Mouse (Mus musculus) heart, embryonic 13.5 days (tissue): Measurements from ENCODE around the gene Smyd3. TPM values are rescaled to one million over a fixed set of nuclear protein-coding genes. Genes with fewer than 3 reads are reported as not detected.

Source experiments
- ATAC-seq: fragments of 200-750 bp; cut with Nextera tagmentation; 2 replicates; pipeline ENCODE4 v1.8.0; 2017; ENCODE audit warnings: moderate TSS enrichment; ENCODE audit not compliant: insufficient number of reproducible peaks, low FRiP score, low TSS enrichment; ENCODE audit errors: extremely low read depth
- H3K27ac ChIP-seq: fragments of 300-500 bp; sonication (generic); replicated peaks from 2 replicates; pipeline ENCODE4 v1.5.1; 2015; ENCODE audit warnings: moderate library complexity, mild to moderate bottlenecking, inconsistent platforms
- H3K27me3 ChIP-seq: fragments of 300-500 bp; sonication (generic); replicated peaks from 2 replicates; pipeline ENCODE4 v1.6.1; 2015; ENCODE audit warnings: mild to moderate bottlenecking, inconsistent platforms
- H3K36me3 ChIP-seq: fragments of 300-500 bp; sonication (generic); 2 replicates; pipeline ENCODE4 v1.6.1; 2015; ENCODE audit warnings: mild to moderate bottlenecking, inconsistent platforms
- H3K4me1 ChIP-seq: fragments of 300-500 bp; sonication (generic); 2 replicates; pipeline ENCODE4 v1.6.1; 2015; ENCODE audit warnings: inconsistent platforms
- H3K4me2 ChIP-seq: fragments of 300-500 bp; sonication (generic); 2 replicates; pipeline ENCODE4 v1.6.1; 2015; ENCODE audit warnings: inconsistent platforms, mild to moderate bottlenecking, moderate library complexity
- H3K4me3 ChIP-seq: fragments of 300-500 bp; sonication (generic); 2 replicates; pipeline ENCODE4 v1.5.1; 2015; ENCODE audit warnings: moderate library complexity, mild to moderate bottlenecking, inconsistent platforms
- H3K9ac ChIP-seq: fragments of 300-500 bp; sonication (generic); 2 replicates; pipeline ENCODE4 v1.6.1; 2015; ENCODE audit warnings: inconsistent platforms, mild to moderate bottlenecking, moderate library complexity
- H3K9me3 ChIP-seq: fragments of 300-500 bp; sonication (generic); 2 replicates; pipeline ENCODE4 v1.6.1; 2016; ENCODE audit warnings: inconsistent platforms
- WGBS: fragments of 180-500 bp; shearing (Covaris S2); methylation state at CpG from one replicate; pipeline ENCODE4 v1.1.7; 2015; ENCODE audit warnings: mixed read lengths; 5-methylcytosine and 5-hydroxymethylcytosine counted together
- polyA plus RNA-seq: library from polyadenylated mRNA; unstranded; fragments of >200 nt; fragmentation: Nextera tagmentation; extraction: Ambion mirVana; gene quantifications from 2 replicates; pipeline ENCODE4 v1.2.1, GENCODE M21; 2015

The Smyd3 gene
- polyA plus RNA-seq, 1 experiment from 2014 or later = 9.6 TPM

DNA sequence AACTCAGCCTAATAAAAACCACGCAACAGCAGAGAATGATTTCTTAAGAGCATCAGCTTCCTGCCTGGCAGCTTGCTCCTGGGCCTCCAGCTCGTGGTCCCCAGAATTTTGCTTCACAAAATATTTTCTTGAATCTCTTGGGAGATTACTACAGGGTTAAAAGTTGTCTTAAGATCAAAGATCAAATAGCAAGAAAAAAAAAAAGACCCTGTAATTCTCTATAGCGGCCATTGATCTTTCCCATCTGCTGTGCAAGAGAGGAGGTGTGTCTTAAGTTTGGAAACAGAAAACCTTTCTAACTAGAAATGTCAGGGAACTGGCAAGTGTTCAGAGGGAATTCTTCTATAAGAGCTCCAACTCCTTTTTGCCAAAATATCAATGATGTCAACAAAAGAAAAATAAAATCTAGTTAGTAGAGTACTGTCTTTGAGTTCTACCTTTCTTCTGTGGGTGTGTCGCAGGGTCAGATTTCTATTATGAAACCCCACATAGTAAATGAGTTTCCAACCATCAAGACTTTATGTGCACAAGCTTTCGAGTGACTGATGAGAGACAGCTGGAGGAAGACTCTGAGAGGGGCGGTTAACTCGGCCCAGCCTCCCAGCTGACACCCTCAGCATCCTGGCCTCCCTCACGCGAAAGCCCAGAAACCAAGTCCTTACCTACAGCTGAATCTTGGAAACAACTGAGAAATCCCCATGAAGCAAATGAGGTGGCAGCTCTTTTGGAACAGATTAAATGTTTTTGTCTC lies 59.4 kb downstream of the Smyd3 start:
- ATAC-seq = no peak
- Histone ChIP-seq H3K4me1 (peaks cover 18% of the 10 kb centered on the region), H3K9ac (no peak overlapping the region), H3K36me3 (no peaks in the 10 kb centered on the region), H3K27ac (peak overlapping the region; percentile 56), H3K4me3 (no peak overlapping the region), H3K27me3 (no peaks in the 10 kb centered on the region), H3K4me2 (no peak overlapping the region), H3K9me3 (no peaks in the 10 kb centered on the region)
- WGBS = 62% methylated on average over 9 of the region's 9 CpGs

DNA sequence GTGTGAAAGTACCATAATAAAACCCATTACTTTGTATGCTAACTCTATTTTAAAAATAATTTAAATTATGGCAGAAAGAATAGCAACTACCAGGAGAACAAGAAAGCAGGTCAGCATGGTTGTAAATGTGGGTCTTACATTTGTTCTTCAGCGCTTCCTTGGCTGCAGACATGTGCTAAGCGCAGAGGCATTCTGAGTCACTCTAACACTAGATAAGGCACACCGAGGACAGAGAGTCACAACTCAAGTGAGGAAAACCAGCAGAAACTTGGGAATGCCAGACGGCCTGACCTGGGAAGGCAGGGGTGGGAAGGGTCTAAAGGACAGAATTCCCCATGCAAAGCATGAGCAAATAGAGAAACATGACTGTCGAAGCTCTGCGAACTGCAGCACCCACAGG lies 63.2 kb downstream of the Smyd3 start:
- no peak for ATAC-seq
- H3K27ac ChIP-seq = peak overlapping the region; percentile 80

GRCm38 (mm10) chr1:179451211-179451610 lies 66.6 kb downstream of the Smyd3 start:
- ATAC-seq = no peak
- 89% methylated on average over 2 of the region's 2 CpGs for whole genome bisulfite sequencing
- H3K27me3 ChIP-seq = no peaks in the 10 kb centered on the region
- 0 out of 2 replicates have a peak, but pooled peaks cover 4% of the 10 kb centered on the region for H3K36me3 ChIP-seq
- no peak overlapping the region for H3K4me2 ChIP-seq
- H3K4me1 ChIP-seq = peaks cover 31% of the 10 kb centered on the region
- H3K9me3 ChIP-seq = no peaks in the 10 kb centered on the region
- no peak overlapping the region for H3K9ac ChIP-seq
- no peak overlapping the region for H3K4me3 ChIP-seq
- H3K27ac ChIP-seq = no peak overlapping the region

More for the DNA sequence above, 63.2 kb downstream of the Smyd3 start:
- Histone ChIP-seq H3K36me3 (no peaks in the 10 kb centered on the region), H3K4me1 (peaks cover 24% of the 10 kb centered on the region), H3K27me3 (no peaks in the 10 kb centered on the region), H3K9ac (peak overlapping the region; percentile 61; the same call in 1 of the 2 replicates), H3K4me3 (no peak overlapping the region), H3K4me2 (peak overlapping the region; percentile 27), H3K9me3 (no peaks in the 10 kb centered on the region)
- WGBS = 22% methylated on average over 6 of the region's 6 CpGs

GRCm38 (mm10) chr1:179446845-179447212 lies 71.0 kb downstream of the Smyd3 start:
- H3K9ac ChIP-seq = 0 out of 2 replicates have a peak overlapping the region, but pooled peaks have one; percentile 15

DNA sequence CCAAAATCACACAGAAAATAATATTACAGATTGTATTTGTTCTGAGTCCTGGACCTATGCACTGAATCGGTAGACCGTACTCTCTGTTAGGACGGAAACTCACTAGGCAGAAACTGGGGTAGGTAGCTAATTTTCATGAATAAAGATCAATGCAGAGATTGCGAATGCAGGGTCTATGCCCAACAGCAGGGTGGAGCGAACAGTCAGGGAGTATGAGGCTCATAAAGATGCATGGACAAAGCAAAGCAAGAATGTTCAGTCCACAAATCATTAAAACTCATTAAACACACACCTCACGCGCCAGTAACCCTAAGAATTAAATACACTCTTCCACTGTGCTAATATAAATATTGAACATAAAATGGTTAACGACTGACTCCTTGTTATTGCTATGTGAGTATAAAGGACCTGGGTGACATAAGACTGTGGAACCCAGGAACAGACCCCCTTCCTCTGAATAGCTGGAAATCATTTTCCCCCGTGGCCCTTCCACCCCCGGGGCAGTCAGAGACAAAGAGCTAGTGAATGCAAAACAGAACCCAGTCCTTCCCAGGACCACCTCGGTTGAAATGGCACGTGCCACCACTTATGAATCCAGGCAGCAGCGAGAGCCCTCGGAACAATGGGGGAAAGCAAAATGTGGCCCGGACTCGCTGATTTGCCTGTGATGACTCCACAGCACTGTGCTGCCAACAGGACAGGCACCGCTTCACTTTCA lies 71.6 kb downstream of the Smyd3 start:
- peak overlapping the region; percentile 41 for H3K4me2 ChIP-seq
- H3K27me3 ChIP-seq = no peaks in the 10 kb centered on the region
- peaks cover 25% of the 10 kb centered on the region for H3K4me1 ChIP-seq
- 53% methylated on average over 17 of the region's 17 CpGs for WGBS
- ATAC-seq = 0 out of 2 replicates have a peak, but pooled peaks have one; percentile 51
- H3K36me3 ChIP-seq = 0 out of 2 replicates have a peak, but pooled peaks cover 4% of the 10 kb centered on the region
- no peak overlapping the region for H3K4me3 ChIP-seq
- H3K9ac ChIP-seq = 0 out of 2 replicates have a peak overlapping the region, but pooled peaks have one; percentile 15
- peak overlapping the region; percentile 26 for H3K27ac ChIP-seq
- no peaks in the 10 kb centered on the region for H3K9me3 ChIP-seq

More at GRCm38 (mm10) chr1:179446845-179447212, 71.0 kb downstream of the Smyd3 start:
- ATAC-seq = no peak
- H3K4me2 ChIP-seq = peak overlapping the region; percentile 41
- 25% methylated on average over 2 of the region's 2 CpGs for WGBS
- H3K27me3 ChIP-seq = no peaks in the 10 kb centered on the region
- H3K27ac ChIP-seq = peak overlapping the region; percentile 26
- H3K36me3 ChIP-seq = 0 out of 2 replicates have a peak, but pooled peaks cover 4% of the 10 kb centered on the region
- H3K9me3 ChIP-seq = no peaks in the 10 kb centered on the region
- peaks cover 23% of the 10 kb centered on the region for H3K4me1 ChIP-seq
- no peak overlapping the region for H3K4me3 ChIP-seq

GRCm38 (mm10) chr1:179443835-179444234 lies 74.0 kb downstream of the Smyd3 start:
- 76% methylated on average over 13 of the region's 13 CpGs for WGBS
- Histone ChIP-seq H3K27me3 (peaks cover 3% of the 10 kb centered on the region; the same call in 1 of the 2 replicates), H3K4me3 (no peak overlapping the region), H3K9me3 (no peaks in the 10 kb centered on the region), H3K4me2 (no peak overlapping the region), H3K4me1 (peaks cover 25% of the 10 kb centered on the region), H3K27ac (no peak overlapping the region), H3K9ac (no peak overlapping the region), H3K36me3 (0 out of 2 replicates have a peak, but pooled peaks cover 4% of the 10 kb centered on the region)
- no peak for ATAC-seq

DNA sequence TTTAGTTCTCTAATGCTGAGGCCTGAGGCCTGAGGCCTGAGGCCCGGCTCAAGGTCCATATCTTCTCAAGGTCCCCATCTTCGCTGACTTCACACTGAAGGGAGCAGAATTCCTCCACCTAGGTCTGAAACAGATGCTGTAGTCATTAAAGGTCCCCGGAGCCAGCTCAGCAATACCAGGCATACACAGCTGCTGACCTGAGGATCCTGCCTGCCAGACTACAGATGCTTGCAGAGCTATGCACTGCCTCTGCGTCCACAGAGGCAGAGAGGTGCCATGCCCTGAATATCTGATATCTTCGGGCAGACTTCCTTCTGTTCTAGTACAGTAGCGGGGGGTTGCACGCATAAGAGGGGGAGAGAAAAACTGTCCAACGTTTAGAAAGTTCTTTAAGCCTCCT lies 74.4 kb downstream of the Smyd3 start:
- no peaks in the 10 kb centered on the region for H3K36me3 ChIP-seq

DNA sequence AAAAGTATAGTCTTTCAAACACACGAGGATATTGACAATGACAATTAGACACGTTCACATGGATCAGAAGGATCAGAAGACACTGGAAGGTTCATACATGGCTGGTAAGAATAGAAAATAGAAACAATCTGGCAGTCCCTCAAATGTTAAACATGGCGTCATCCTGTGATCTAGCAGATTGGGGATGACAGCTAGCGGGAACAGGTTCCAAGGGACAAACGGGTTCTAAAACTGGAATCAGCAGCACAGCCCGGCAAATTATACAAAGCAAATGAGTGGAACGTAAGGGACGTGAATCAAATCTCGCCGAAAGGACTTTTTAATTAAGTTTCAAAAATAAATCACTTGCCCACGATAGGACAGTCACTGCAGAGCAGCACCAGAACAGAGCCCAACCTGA lies 81.2 kb downstream of the Smyd3 start:
- WGBS = 85% methylated on average over 11 of the region's 11 CpGs
- peaks cover 24% of the 10 kb centered on the region for H3K4me1 ChIP-seq
- H3K27me3 ChIP-seq = peaks cover 31% of the 10 kb centered on the region
- H3K36me3 ChIP-seq = no peaks in the 10 kb centered on the region
- H3K4me2 ChIP-seq = no peak overlapping the region
- no peak overlapping the region for H3K4me3 ChIP-seq
- ATAC-seq = no peak
- no peaks in the 10 kb centered on the region for H3K9me3 ChIP-seq
- H3K9ac ChIP-seq = no peak overlapping the region
- H3K27ac ChIP-seq = no peak overlapping the region

More for the DNA sequence above, 74.4 kb downstream of the Smyd3 start:
- Histone ChIP-seq H3K4me1 (peaks cover 25% of the 10 kb centered on the region), H3K9me3 (no peaks in the 10 kb centered on the region), H3K4me2 (no peak overlapping the region), H3K4me3 (no peak overlapping the region), H3K27me3 (peaks cover 3% of the 10 kb centered on the region; the same call in 1 of the 2 replicates), H3K9ac (no peak overlapping the region), H3K27ac (no peak overlapping the region)
- ATAC-seq = no peak
- 56% methylated on average over 8 of the region's 8 CpGs for WGBS

GRCm38 (mm10) chr1:179434443-179435260 lies 83.2 kb downstream of the Smyd3 start:
- H3K27ac ChIP-seq = 0 out of 2 replicates have a peak overlapping the region, but pooled peaks have one; percentile 10
- no peaks in the 10 kb centered on the region for H3K36me3 ChIP-seq
- 56% methylated on average over 11 of the region's 11 CpGs for WGBS
- peaks cover 23% of the 10 kb centered on the region for H3K4me1 ChIP-seq
- no peak overlapping the region for H3K9ac ChIP-seq
- peaks cover 29% of the 10 kb centered on the region for H3K27me3 ChIP-seq
- no peak; the same call in 1 of the 2 replicates for ATAC-seq
- no peaks in the 10 kb centered on the region for H3K9me3 ChIP-seq
- H3K4me3 ChIP-seq = no peak overlapping the region
- H3K4me2 ChIP-seq = no peak overlapping the region

DNA sequence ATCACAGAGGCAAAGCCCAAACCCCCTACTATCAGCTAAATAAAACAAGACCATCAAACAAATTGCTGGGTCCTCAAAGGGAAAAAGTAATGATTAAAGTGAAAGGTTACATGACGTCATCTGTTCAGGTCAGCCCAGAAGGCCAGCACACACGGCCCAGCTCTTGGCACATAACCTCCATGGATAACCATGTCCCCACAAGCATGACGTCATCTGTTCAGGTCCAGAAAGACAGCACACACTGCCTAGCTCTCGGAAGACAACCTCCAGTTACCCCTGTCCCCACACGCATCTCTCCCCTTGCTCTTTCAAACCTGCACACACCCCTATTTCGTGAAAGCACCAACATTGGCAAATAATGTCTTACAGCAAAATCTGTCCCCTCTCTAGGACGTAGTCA lies 84.0 kb downstream of the Smyd3 start:
- no peak overlapping the region for H3K4me2 ChIP-seq
- peaks cover 23% of the 10 kb centered on the region for H3K4me1 ChIP-seq
- no peaks in the 10 kb centered on the region for H3K9me3 ChIP-seq
- H3K9ac ChIP-seq = no peak overlapping the region
- no peaks in the 10 kb centered on the region for H3K36me3 ChIP-seq
- 58% methylated on average over 7 of the region's 7 CpGs for WGBS
- H3K4me3 ChIP-seq = no peak overlapping the region
- no peak overlapping the region for H3K27ac ChIP-seq
- ATAC-seq = no peak
- H3K27me3 ChIP-seq = peaks cover 29% of the 10 kb centered on the region

DNA sequence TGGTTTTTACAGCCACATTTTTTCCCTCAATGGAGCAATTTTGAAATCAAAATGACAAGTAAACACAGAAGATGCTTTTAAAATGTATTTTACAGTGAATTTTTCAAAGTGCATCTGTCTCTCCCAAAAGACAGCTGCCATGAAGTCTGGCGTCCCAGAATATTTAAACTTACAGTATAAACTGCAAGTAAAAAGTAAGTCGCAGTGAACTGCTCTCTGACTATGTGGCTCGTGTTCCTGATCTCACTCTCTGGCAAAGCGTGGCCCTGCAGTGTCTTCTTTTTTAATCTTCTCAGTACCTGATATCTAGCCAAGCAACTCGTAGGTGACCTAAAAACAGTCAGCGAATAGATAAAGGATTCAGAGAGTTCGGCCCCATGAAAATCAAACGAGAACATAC lies 84.5 kb downstream of the Smyd3 start:
- H3K36me3 ChIP-seq = no peaks in the 10 kb centered on the region
- H3K4me3 ChIP-seq = no peak overlapping the region
- no peak overlapping the region for H3K27ac ChIP-seq
- H3K27me3 ChIP-seq = peaks cover 29% of the 10 kb centered on the region
- 70% methylated on average over 8 of the region's 8 CpGs for WGBS
- peaks cover 23% of the 10 kb centered on the region for H3K4me1 ChIP-seq
- no peak for ATAC-seq
- no peak overlapping the region for H3K9ac ChIP-seq
- no peak overlapping the region for H3K4me2 ChIP-seq
- H3K9me3 ChIP-seq = no peaks in the 10 kb centered on the region
